Mouse (Mus musculus) heart, adult 8-10 months (tissue): ENCODE measurements around the gene Scpep1. TPM values are rescaled to one million over a fixed set of nuclear protein-coding genes. Genes with fewer than 3 reads are reported as not detected.
"Not testable (repeated sequence)": the region's sequence is repeated elsewhere in the genome, so short reads cannot be mapped to it uniquely, and the experiment has no call there.

ENCODE experiments used
- DNase-seq: peaks from one replicate; pipeline ENCODE4 v3.0.0; 2022; ENCODE audit warnings: low spot score
- total RNA-seq, 4 experiments: library from RNA; stranded (reverse); gene quantifications; 2 replicates each; pipeline ENCODE4 v1.2.4; 2022

The Scpep1 gene
- total RNA-seq, 4 experiments from 2014 or later = 11.8 to 13.1 (median 12.8) TPM

GRCm38 (mm10) chr11:88926566-88926965 lies 28.7 kb downstream of the Scpep1 start:
- no peak for DNase-seq

- DNase-seq = peak; percentile 54
These were observed 45.8 kb downstream of the Scpep1 start for GRCm38 (mm10) chr11:88909388-88910036.

- DNase-seq = no peak
These were observed 46.6 kb downstream of the Scpep1 start for GRCm38 (mm10) chr11:88908557-88909211.

- no peak for DNase-seq
These were observed 47.4 kb downstream of the Scpep1 start for GRCm38 (mm10) chr11:88907886-88908285.

GRCm38 (mm10) chr11:88905621-88906020 lies 49.6 kb downstream of the Scpep1 start:
- no peak for DNase-seq

- no peak for DNase-seq
These were observed 51.2 kb downstream of the Scpep1 start for GRCm38 (mm10) chr11:88904080-88904479.

- DNase-seq = no peak
These were observed 52.5 kb downstream of the Scpep1 start for GRCm38 (mm10) chr11:88902762-88903161.

- peak; percentile 60 for DNase-seq
These were observed 53.9 kb downstream of the Scpep1 start for GRCm38 (mm10) chr11:88901341-88901802.

GRCm38 (mm10) chr11:88899561-88899960 lies 55.7 kb downstream of the Scpep1 start:
- DNase-seq = no peak

- DNase-seq = no peak
These were observed 56.9 kb downstream of the Scpep1 start for GRCm38 (mm10) chr11:88898380-88898763.

GRCm38 (mm10) chr11:88897624-88898379 lies 57.5 kb downstream of the Scpep1 start:
- DNase-seq = peak; percentile 62

GRCm38 (mm10) chr11:88895800-88896232 lies 59.4 kb downstream of the Scpep1 start:
- DNase-seq = peak; percentile 62

- not testable (repeated sequence) for DNase-seq
These were observed 60.0 kb downstream of the Scpep1 start for GRCm38 (mm10) chr11:88895235-88895634.

GRCm38 (mm10) chr11:88894279-88894678 lies 61.0 kb downstream of the Scpep1 start:
- DNase-seq = not testable (repeated sequence)

- DNase-seq = not testable (repeated sequence)
These were observed 61.8 kb downstream of the Scpep1 start for GRCm38 (mm10) chr11:88893501-88893900.

GRCm38 (mm10) chr11:88892789-88893188 lies 62.5 kb downstream of the Scpep1 start:
- DNase-seq = not testable (repeated sequence)

GRCm38 (mm10) chr11:88891921-88892561 lies 63.2 kb downstream of the Scpep1 start:
- DNase-seq = peak; percentile 57

- peak; percentile 41 for DNase-seq
These were observed 63.8 kb downstream of the Scpep1 start for GRCm38 (mm10) chr11:88891446-88891845.

- not testable (repeated sequence) for DNase-seq
These were observed 64.4 kb downstream of the Scpep1 start for GRCm38 (mm10) chr11:88890904-88891303.

GRCm38 (mm10) chr11:88888996-88889395 lies 66.3 kb downstream of the Scpep1 start:
- DNase-seq = no peak

- DNase-seq = no peak
These were observed 70.7 kb downstream of the Scpep1 start for GRCm38 (mm10) chr11:88884376-88885065.
